Mouse (Mus musculus): ENCODE data around the gene Casp7. TPM values are rescaled to one million over a fixed set of nuclear protein-coding genes. Genes with fewer than 3 reads are reported as not detected.

Gene Casp7
- polyA plus RNA-seq, 1 experiment from 2014 or later, result 16.0 TPM

DNA sequence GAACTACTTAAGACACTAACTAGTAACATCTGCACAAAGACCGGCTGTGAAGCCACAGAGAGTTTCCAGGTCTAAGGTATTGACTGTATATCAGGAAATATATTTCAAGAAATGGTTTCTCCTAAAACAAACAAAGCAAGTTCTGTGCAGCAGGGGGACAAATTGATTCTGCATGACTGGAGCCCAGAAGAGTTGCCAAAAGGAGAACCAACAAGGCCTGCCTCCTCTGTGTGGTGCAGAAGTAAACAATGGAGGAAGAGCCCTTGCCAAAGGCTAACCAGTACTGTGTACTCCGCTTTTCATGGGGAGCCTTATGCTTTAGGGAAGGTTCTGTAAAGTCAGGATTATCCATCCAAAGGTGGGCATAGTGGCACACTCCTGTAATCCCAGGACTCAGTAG, 63.3 kb downstream of the Casp7 start:
- 74% methylated on average over 2 of the region's 2 CpGs for WGBS
- Histone ChIP-seq H3K9ac (no peak overlapping the region), H3K9me3 (no peaks in the 10 kb centered on the region), H3K36me3 (no peaks in the 10 kb centered on the region), H3K4me3 (no peak overlapping the region), H3K4me1 (replicated peaks) (no peaks in the 10 kb centered on the region), H3K27me3 (no peaks in the 10 kb centered on the region), H3K4me2 (no peak overlapping the region), H3K27ac (no peak overlapping the region)
- no peak for ATAC-seq (ENCODE audit: low FRiP score)

DNA sequence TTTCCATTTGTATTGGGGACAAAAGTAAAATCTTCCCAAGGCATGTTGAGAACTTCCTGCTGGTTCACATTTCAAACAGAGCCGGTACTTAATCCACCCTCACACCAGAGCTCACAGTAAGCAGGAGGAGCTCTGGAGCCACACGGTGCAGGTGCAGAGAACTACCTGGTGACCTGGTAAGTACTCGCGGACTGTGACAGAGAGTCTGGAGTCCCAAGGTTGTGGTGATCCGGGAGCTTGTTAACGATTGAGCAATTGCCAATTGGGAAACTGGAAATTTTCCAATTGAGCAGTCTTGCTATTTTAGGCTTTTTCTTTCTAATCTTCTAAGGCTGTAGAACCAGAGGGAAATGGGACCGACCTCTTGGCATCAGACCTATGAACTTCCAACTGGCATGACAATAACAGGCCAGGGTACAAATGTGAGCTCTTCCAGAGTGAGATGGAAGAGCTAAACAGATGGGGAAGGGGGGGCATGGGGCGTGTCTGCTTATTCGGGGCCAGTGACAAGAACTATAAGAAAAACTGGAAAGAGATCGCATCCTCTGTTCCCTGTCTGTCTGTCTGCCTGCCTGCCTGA, 64.7 kb downstream of the Casp7 start, which contains the start of gene Plekhs1:
TSS of gene Plekhs1 (plus strand) at position 119 of the 580 bp plus-strand sequence.
- H3K4me2 ChIP-seq, result no peak within 1 kb of the TSS
- H3K27ac ChIP-seq, result no peak within 1 kb of the TSS
- H3K9ac ChIP-seq, result no peak within 1 kb of the TSS
- 67% methylated on average over 10 of the region's 10 CpGs for WGBS
- H3K4me1 ChIP-seq (replicated peaks), result no peaks in the 10 kb centered on the region
- H3K36me3 ChIP-seq, result no peaks in the 10 kb centered on the region
- H3K27me3 ChIP-seq, result no peaks in the 10 kb centered on the region
- no peak within 1 kb of the TSS for H3K4me3 ChIP-seq
- no peaks in the 10 kb centered on the region for H3K9me3 ChIP-seq
- ATAC-seq (ENCODE audit: low FRiP score), result no peak

DNA sequence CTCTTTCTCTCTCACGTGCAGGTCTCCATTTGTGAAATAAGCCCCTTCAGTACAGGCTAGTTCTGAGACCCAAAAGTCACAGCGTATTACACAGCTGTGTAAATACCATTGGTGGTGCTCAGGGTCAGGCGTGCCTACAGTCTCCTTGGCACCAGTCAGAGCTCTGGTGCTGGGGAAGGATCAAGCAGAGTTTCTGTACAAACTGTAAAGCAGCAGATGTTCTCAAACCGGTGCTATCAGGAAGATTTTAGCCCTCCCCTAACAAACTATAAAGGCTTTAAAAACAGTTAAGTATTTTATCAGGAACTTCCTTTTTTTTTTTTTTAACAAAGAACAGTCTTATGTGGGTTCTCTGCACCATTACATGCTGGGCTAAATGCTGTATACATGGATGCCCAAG, 65.9 kb downstream of the Casp7 start:
- ATAC-seq (ENCODE audit: low FRiP score), result no peak
- Histone ChIP-seq H3K36me3 (no peaks in the 10 kb centered on the region), H3K4me2 (no peak overlapping the region), H3K27ac (no peak overlapping the region), H3K4me1 (replicated peaks) (no peaks in the 10 kb centered on the region), H3K9me3 (no peaks in the 10 kb centered on the region), H3K4me3 (no peak overlapping the region), H3K27me3 (no peaks in the 10 kb centered on the region), H3K9ac (no peak overlapping the region)
- WGBS, result 77% methylated on average over 4 of the region's 4 CpGs

DNA sequence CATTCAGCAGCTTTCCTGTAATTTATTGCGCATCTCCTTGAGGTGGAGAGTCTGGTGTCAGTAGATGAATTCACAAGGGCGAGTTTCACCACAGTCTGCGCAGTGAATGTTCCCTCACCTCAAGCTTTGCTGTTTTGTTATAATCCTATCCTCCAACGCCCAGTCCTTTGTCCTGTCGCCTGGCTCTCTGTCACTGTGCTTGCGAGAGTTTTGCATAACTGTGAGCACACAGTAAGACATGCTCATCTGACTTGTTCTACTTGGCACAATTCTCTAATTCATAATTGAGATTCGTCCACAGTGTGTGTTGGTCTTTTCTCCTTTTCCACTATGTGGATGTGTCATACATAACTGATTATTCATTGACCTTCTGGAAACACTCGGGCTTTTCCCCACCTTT, 69.6 kb downstream of the Casp7 start:
- no peak overlapping the region for H3K9ac ChIP-seq
- H3K4me1 ChIP-seq (replicated peaks), result no peaks in the 10 kb centered on the region; the same call in 1 of the 2 replicates
- no peak overlapping the region for H3K27ac ChIP-seq
- H3K27me3 ChIP-seq, result no peaks in the 10 kb centered on the region
- H3K9me3 ChIP-seq, result no peaks in the 10 kb centered on the region
- WGBS, result 80% methylated on average over 8 of the region's 8 CpGs
- H3K4me3 ChIP-seq, result no peak overlapping the region
- ATAC-seq (ENCODE audit: low FRiP score), result no peak
- no peak overlapping the region for H3K4me2 ChIP-seq
- H3K36me3 ChIP-seq, result no peaks in the 10 kb centered on the region

DNA sequence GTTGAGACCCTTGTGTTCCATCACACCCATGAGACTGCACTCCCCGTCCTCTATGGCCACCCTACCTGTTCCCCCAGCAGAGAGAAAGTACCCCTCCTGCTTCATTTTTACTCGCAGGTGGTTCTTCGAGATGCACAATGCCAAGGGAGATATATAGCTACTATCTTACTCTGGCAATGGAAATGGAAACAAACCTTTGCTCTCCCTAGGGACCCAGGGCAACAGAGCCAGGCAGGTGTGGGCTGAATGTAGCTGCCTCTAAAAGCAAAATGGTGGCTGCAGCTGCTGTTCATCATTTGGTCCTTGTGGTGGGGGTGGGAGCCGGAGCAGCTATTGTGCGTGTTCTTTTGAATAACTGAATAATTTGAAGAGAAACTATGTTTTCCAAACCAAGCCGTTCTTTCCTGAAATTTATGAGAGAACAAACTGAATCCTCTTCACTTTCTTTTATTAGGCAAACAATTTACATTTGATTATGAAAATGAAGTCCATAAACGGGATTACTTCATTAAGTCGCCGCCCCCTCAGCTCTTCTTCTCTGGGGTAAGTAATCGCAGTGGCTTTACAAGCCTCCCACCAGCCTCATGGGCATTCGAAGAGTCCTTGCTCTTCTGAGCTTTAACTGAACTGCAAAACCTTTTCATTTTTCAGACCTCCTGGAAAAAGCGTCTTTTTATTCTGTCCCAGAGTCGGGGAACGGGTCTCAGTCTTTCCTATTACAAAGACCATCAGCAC, 73.5 kb downstream of the Casp7 start:
- Histone ChIP-seq H3K4me2 (no peak overlapping the region), H3K4me1 (replicated peaks) (peaks cover 15% of the 10 kb centered on the region), H3K36me3 (no peaks in the 10 kb centered on the region), H3K9ac (no peak overlapping the region), H3K4me3 (no peak overlapping the region), H3K9me3 (no peaks in the 10 kb centered on the region), H3K27ac (no peak overlapping the region), H3K27me3 (no peaks in the 10 kb centered on the region)
- no peak for ATAC-seq (ENCODE audit: low FRiP score)
- 73% methylated on average over 14 of the region's 14 CpGs for WGBS

DNA sequence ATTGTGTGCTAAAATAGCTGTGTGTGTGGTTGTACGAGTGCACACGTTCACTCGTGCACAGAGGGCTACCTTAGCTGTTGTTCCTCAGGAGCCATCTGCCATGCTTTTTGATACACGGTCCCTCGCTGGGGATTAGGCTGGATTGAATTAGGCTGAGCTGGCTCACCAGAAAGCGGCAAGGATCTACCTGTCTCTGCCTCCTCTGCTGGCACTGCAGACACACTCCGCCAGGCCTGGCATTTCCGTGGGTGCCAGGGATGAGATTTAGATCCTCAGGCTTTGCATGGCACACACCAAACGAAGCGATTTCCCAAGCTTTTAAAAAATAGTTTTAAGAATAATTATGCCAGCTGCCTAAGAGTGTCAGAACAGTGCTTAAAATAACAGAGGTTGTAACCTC, 75.0 kb downstream of the Casp7 start:
- Histone ChIP-seq H3K27ac (no peak overlapping the region), H3K9me3 (no peaks in the 10 kb centered on the region), H3K4me1 (replicated peaks) (peaks cover 20% of the 10 kb centered on the region), H3K4me3 (no peak overlapping the region), H3K9ac (no peak overlapping the region), H3K27me3 (no peaks in the 10 kb centered on the region), H3K36me3 (no peaks in the 10 kb centered on the region), H3K4me2 (no peak overlapping the region)
- WGBS, result 83% methylated on average over 10 of the region's 10 CpGs
- ATAC-seq (ENCODE audit: low FRiP score), result no peak

DNA sequence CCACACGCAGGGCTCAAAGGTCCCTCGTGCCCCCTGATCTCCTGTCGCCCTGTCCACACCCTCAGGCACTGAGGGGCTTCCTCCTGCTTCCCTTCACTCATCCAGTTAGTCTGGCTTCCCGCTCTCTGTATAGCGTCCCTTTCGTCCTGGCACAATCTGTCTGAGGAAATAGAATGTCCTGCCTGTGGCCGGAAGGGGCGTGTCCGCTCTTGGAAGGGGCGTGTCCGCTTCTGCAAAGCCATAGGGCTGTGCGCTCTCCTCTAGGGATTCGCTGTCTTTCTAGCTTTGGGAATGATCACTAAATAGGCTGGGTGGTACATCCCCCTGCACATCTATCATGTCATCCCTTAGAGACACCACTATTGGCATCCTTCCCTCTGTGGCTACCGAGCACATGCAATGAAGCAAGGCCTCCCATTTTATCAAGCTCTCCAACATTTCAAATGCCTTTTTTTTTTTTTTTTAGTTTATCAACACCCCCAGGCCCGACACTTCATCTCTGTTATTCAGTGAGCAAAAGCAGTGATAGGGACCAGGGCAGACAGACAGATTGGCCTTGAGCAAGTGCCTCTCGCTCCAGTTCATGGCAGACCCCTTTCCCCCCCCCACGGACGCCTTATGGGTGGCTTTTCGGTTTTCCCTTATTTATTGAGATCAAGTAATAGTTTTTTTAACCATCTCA, 78.1 kb downstream of the Casp7 start:
- Histone ChIP-seq H3K36me3 (no peaks in the 10 kb centered on the region), H3K9ac (no peak overlapping the region), H3K4me3 (no peak overlapping the region), H3K9me3 (no peaks in the 10 kb centered on the region), H3K4me2 (peak overlapping the region; percentile 18), H3K27me3 (no peaks in the 10 kb centered on the region), H3K4me1 (replicated peaks) (peaks cover 20% of the 10 kb centered on the region), H3K27ac (no peak overlapping the region)
- 51% methylated on average over 19 of the region's 19 CpGs for WGBS
- peak; percentile 39; the same call in 1 of the 2 replicates for ATAC-seq (ENCODE audit: low FRiP score)

DNA sequence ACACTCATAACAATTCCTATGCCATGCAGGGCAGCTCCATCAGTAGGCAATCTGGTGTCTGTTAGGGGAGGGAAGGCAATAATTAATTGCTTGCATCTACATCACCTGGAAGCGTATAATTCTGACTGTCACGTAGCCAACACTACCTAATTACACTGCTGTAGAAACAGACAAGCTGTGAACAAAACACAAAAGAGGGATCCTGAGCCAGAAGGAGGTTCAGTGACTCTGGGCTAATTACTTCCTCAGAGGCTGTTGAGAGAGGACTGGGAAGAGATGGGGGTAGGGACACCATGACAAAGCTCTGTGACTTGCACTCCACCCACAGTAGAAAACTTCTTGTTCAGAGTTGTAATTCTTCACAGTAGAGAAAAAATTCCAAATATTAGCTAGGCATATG, 79.6 kb downstream of the Casp7 start:
- Histone ChIP-seq H3K9me3 (no peaks in the 10 kb centered on the region), H3K27me3 (no peaks in the 10 kb centered on the region), H3K4me1 (replicated peaks) (peaks cover 20% of the 10 kb centered on the region), H3K4me3 (no peak overlapping the region), H3K27ac (no peak overlapping the region), H3K36me3 (no peaks in the 10 kb centered on the region), H3K4me2 (no peak overlapping the region), H3K9ac (no peak overlapping the region)
- ATAC-seq (ENCODE audit: low FRiP score), result 0 out of 2 replicates have a peak, but pooled peaks have one; percentile 49
- WGBS, result 26% methylated on average over 2 of the region's 2 CpGs

DNA sequence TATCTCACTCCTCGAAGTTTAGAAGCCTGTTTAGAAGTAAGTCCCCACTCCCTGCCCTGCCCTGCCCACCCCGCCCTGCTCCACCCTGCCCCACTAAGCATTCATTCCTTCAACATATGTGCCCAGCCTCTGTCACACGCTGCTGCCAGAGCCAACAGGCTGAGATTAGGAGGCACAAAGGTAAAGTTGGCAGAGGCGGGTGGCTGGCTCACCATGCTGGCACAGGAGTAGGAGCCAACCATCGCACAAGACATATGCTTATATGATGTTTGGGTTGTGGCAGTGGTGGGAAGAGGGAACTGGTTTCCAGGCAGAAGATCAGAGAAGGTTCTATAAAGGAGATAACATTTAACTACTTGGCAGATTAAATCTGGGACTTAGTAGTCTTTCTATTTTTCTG, 80.3 kb downstream of the Casp7 start:
- 83% methylated on average over 5 of the region's 5 CpGs for WGBS
- H3K9ac ChIP-seq, result no peak overlapping the region
- H3K4me2 ChIP-seq, result no peak overlapping the region
- no peaks in the 10 kb centered on the region for H3K27me3 ChIP-seq
- H3K27ac ChIP-seq, result no peak overlapping the region
- H3K9me3 ChIP-seq, result no peaks in the 10 kb centered on the region
- H3K36me3 ChIP-seq, result no peaks in the 10 kb centered on the region
- H3K4me1 ChIP-seq (replicated peaks), result peaks cover 20% of the 10 kb centered on the region
- ATAC-seq (ENCODE audit: low FRiP score), result no peak
- no peak overlapping the region for H3K4me3 ChIP-seq

DNA sequence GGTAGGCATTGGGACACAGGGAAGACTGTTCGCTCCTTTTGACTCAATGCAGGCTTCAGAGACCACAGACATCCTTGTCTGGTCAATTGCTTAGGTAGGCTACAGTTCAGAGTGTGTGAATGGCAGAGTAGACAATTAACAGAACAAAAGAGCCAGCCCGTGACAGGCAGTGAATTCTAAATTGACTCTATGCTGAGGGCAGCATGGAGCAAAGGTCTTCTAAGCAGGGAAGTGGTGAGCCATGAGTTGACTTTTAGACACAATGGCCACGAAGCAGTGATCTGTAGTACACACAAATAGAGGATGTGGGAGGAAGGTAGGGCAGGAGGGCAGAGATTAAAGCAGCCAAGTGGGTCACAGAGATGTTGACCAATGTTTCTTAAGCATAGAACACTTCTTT, 80.9 kb downstream of the Casp7 start:
- no peak overlapping the region for H3K4me3 ChIP-seq
- no peaks in the 10 kb centered on the region for H3K9me3 ChIP-seq
- no peak overlapping the region for H3K9ac ChIP-seq
- peaks cover 16% of the 10 kb centered on the region for H3K4me1 ChIP-seq (replicated peaks)
- H3K27me3 ChIP-seq, result no peaks in the 10 kb centered on the region
- H3K4me2 ChIP-seq, result no peak overlapping the region
- 39% methylated on average over 3 of the region's 3 CpGs for WGBS
- H3K36me3 ChIP-seq, result no peaks in the 10 kb centered on the region
- ATAC-seq (ENCODE audit: low FRiP score), result no peak
- no peak overlapping the region for H3K27ac ChIP-seq

DNA sequence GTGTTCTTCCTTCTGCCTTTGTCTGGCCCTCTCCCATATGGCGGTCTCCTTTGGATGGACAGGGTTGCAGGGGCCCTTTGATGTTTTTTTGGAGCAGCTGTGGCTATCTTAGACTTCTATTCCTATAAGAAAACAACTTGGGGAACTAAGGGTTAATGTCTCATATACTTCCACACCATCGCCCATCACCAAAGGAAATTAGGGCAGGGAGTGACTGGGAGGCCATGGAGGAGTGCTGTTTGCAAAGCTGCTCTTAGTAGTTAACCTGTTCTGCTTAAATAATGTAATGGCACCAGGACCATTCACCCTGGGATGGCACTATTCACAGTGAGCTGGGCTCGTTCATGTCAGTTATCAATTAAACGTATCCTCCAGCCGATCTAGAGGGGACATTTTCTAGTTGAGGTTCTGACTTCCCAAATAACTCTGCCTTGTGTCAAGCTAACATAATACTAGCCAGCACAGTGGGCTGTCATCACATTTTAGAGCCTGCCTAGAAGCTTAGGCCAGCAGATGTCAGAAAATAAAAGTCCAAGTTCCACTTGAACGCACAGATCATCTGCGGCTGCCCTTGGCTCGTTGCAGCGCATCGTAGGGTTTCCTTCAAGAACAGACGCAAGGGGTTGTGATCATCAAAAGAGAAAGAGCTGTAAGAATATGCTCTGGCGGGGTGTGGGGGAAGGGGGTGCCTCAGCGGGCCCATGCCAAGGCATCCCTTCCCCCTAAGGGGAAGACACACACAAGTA, 87.9 kb downstream of the Casp7 start:
- no peak for ATAC-seq (ENCODE audit: low FRiP score)
- Histone ChIP-seq H3K9me3 (no peaks in the 10 kb centered on the region), H3K27me3 (no peaks in the 10 kb centered on the region), H3K27ac (no peak overlapping the region), H3K9ac (no peak overlapping the region), H3K36me3 (no peaks in the 10 kb centered on the region), H3K4me3 (no peak overlapping the region), H3K4me1 (replicated peaks) (peaks cover 18% of the 10 kb centered on the region), H3K4me2 (no peak overlapping the region)
- 42% methylated on average over 13 of the region's 13 CpGs for WGBS
